Mouse (Mus musculus) kidney, adult 11 months (tissue): ENCODE measurements around the gene Cdkn2aipnl.

ENCODE experiments used
- DNase-seq: peaks from one replicate; pipeline ENCODE4 v3.0.0; 2022

Cdkn2aipnl gene

GRCm38 (mm10) chr11:51949155-51949840 is 18.2 kb upstream of the Cdkn2aipnl start:
- DNase-seq, result no peak

DNA sequence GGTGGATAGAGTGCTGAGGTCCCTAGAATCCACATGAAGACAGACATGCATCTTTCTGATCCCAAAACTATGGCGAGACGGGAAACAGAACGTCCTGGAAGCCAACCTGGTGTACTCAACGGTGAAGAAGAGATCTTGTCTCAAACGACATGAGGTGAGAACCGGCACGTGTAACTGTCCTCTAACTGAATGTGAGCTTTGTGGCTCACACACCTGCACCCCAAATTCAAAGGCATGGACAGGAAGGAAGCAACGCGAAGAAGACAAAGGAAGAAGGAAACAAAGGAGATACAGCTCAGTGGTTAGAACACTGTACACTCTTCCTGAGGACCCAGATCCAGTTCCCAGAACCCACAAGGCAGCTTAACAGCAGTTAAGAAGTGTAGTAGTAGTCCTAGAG is 17.5 kb upstream of the Cdkn2aipnl start:
- no peak for DNase-seq

GRCm38 (mm10) chr11:51951861-51952420 is 15.5 kb upstream of the Cdkn2aipnl start:
- peak; percentile 12 for DNase-seq

GRCm38 (mm10) chr11:51956112-51956511 is 11.3 kb upstream of the Cdkn2aipnl start:
- DNase-seq, result no peak

GRCm38 (mm10) chr11:51957760-51958159 is 9.7 kb upstream of the Cdkn2aipnl start:
- DNase-seq, result no peak

GRCm38 (mm10) chr11:51959511-51959910 is 8.0 kb upstream of the Cdkn2aipnl start:
- DNase-seq, result no peak

GRCm38 (mm10) chr11:51960061-51960460 is 7.4 kb upstream of the Cdkn2aipnl start:
- no peak for DNase-seq

DNA sequence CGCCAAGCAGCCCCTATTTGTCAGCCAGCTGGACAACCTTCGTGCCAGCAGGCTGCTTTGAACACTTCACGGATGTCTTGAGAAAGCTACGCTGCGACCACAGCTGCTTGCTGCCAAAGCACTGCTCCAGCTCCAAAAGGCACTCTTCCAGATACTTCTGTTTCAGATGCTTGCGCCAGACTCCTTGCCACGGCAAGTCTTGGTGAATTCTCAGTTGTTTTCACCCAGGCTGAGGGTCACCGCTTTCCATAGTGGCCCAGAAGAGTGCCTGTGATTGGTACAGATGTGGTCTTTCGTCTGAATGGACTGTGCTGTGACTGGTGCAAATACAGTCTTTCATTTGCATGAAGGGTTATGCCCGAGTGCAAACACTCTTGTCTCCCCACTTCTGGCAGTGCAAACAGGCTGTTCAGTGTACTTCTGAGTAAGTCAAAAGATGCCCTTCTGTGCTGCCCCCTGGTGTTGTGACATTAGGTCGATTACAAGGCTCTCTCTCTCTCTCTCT is 6.4 kb upstream of the Cdkn2aipnl start:
- no peak for DNase-seq

DNA sequence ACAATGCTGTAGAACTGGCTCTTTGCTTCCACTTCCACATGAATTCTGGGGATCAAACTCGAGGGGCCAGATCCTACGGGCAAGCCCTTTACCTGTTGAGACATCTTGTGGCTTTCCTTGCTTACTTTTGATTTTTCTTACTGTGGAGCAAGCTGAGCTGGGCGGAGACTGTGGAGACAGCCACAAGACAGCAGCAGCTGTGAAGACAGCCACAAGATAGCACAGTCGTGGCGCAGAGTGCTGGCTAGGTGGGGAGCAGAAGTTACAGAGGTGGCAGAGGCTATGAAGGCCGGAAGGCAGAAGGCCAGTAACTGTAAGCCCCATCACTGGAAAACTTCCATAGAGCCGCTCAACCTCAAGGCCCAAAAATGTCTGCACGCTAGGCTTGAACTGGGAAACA is 5.7 kb upstream of the Cdkn2aipnl start:
- no peak for DNase-seq

DNA sequence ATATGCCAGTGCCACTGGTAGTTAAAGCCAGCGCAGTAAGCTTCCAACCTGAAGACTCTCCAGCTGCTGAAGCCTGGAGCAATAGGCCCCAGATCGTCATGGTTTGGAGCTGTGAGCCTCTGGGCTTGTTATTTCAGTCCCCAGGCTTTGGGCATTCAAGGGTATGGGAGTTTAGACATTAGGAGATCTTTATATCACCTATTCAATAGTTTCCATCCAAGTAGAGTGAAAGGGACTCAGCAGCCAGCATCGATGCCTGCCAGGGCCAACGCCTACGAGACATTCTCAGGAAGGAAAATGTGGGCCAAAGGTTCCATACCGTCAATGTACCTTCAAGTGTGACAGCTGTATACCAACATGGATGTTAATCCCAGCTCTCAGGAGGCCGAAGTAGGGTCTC is 5.2 kb upstream of the Cdkn2aipnl start:
- DNase-seq, result no peak

- no peak for DNase-seq
These were observed 810 bp upstream of the Cdkn2aipnl start for GRCm38 (mm10) chr11:51966651-51967050.

DNA sequence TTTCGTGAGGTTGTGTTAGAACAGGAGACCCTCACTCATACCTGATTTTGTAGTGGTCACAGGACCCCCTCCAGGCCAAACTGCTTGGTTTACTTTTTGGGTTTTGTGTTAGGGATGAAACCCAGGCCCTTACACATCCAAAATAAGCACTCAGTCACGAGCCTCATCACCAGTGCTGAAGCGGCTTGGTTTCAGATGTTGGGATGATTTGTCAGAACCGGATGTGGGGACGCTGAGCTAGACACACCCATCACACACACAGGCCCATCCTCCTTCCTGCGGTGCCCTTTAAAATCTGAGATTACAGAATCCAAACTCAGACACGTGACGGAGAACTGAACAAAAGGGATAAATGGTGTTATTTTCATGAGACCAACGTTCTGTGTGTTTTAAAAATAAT is 1.4 kb downstream of the Cdkn2aipnl start:
- no peak for DNase-seq

GRCm38 (mm10) chr11:51969511-51969910 is 2.0 kb downstream of the Cdkn2aipnl start:
- no peak for DNase-seq

DNA sequence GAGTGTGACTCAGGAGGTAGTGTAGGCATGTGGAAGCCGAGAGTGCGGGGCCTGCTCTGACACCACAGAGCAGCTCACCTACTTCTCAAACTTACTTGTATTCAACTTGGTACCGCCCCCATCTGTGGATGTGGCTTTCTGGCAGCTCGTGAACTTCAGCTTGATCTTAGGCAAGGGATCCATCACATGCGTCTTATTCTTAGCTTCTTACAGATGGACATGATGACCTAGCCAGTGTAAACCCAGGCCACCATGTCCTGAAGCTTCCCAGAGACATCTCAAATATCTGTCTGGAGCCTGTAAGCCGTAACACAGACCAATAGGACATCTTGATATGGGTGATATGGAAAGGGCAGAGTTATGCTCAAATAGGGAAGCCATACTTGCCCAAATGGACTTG is 4.2 kb downstream of the Cdkn2aipnl start:
- DNase-seq, result no peak

DNA sequence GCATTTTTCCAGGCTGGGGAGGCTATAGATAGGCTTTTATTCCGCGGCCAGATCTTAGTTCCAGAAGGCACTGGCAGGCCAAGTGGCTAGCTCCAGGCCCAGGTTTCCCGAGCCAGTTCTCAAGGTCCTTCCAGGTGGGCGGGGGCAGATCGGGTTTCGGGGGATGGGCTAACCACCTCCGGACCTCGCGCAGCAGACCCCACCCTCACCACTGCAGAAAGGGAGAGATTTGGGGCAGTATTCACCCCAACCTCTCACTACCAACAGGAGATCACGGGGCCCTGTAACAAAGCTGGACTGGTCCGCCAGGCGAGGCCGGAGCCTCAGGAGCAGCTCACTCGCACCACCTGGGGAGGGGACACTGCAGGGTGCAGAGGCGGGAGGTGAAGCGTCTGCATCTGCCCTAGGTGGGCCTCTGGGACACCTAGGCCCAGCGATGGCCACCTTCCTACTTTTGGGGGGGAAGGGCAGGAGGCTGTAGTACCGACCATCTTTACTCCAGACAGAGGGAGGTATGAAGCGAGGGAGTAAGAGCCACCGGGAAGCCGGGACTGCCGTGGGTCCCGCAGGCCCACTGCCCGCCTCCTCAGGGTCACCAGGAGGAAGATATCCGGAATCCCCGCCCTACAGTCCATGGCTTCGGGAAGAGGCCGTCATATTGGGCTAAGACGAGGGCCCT is 32.3 kb downstream of the Cdkn2aipnl start:
- peak; percentile 74 for DNase-seq

- DNase-seq, result peak; percentile 98
These were observed 33.0 kb downstream of the Cdkn2aipnl start, which contains the start of gene Ube2b for GRCm38 (mm10) chr11:52000290-52000962. TSS of gene Ube2b (minus strand) at chr11:52000762.

- peak; percentile 17 for DNase-seq
These were observed 33.9 kb downstream of the Cdkn2aipnl start for GRCm38 (mm10) chr11:52001341-52001740.

DNA sequence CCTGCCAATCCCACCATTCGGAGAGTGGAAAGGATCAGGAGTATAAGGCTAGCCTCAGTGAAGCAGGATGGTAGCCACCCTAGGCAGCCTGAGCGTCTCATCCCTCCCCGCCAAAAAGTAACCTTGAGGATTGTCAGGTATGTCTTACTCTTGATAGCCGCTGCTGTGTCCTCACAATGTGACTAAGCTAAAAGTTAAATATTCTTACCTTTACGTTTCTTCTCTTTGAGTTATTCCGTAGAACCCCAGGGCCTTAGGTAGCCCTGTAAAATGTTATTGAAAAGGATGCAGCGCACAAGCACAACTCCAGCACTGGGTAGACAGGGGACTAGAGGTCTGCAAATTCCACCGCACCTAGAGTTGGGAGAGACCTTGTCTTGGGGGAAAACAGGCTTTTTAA is 34.4 kb downstream of the Cdkn2aipnl start:
- no peak for DNase-seq

GRCm38 (mm10) chr11:52002842-52003504 is 35.5 kb downstream of the Cdkn2aipnl start:
- no peak for DNase-seq

GRCm38 (mm10) chr11:52003505-52003771 is 36.0 kb downstream of the Cdkn2aipnl start:
- no peak for DNase-seq

GRCm38 (mm10) chr11:52003772-52004528 is 36.5 kb downstream of the Cdkn2aipnl start, which contains the start of gene Cdkl3:
TSS of gene Cdkl3 (plus strand) at chr11:52004221.
- DNase-seq, result peak; percentile 96

GRCm38 (mm10) chr11:52005586-52005985 is 38.1 kb downstream of the Cdkn2aipnl start:
- no peak for DNase-seq
